Mouse (Mus musculus) common myeloid progenitor, adult 5-6 weeks (primary cell): Measurements from ENCODE around the gene Zmiz1. TPM values are rescaled to one million over a fixed set of nuclear protein-coding genes. Genes with fewer than 3 reads are reported as not detected.

Experiments
- ATAC-seq: replicated peaks from 2 replicates; pipeline ENCODE4 v1.8.0; 2016; ENCODE audit warnings: low read depth, mild to moderate bottlenecking, moderate TSS enrichment, inconsistent platforms; ENCODE audit not compliant: poor library complexity, severe bottlenecking
- total RNA-seq: library from RNA; stranded (forward); fragments of 200-1000, 187-1606 nt; gene quantifications from 2 replicates; pipeline ENCODE4 v1.2.3, GENCODE M21; 2017

Zmiz1 gene
- total RNA-seq, 1 experiment from 2014 or later = 23.1 TPM

GRCm38 (mm10) chr14:25526872-25527271 lies 67.9 kb downstream of the Zmiz1 start:
- no peak for ATAC-seq

GRCm38 (mm10) chr14:25527321-25527720 lies 68.3 kb downstream of the Zmiz1 start:
- peak; percentile 25 for ATAC-seq

- ATAC-seq = peak; percentile 77
Observed at GRCm38 (mm10) chr14:25530342-25530741, 71.4 kb downstream of the Zmiz1 start.

GRCm38 (mm10) chr14:25530815-25531214 lies 71.8 kb downstream of the Zmiz1 start:
- ATAC-seq = no peak

- ATAC-seq = no peak
Observed at GRCm38 (mm10) chr14:25533010-25533409, 74.0 kb downstream of the Zmiz1 start.

GRCm38 (mm10) chr14:25533631-25534395 lies 74.8 kb downstream of the Zmiz1 start:
- ATAC-seq = peak; percentile 50

GRCm38 (mm10) chr14:25534396-25534769 lies 75.4 kb downstream of the Zmiz1 start:
- no peak for ATAC-seq

- ATAC-seq = no peak
Observed at GRCm38 (mm10) chr14:25534918-25535582, 76.1 kb downstream of the Zmiz1 start.

GRCm38 (mm10) chr14:25535583-25535943 lies 76.6 kb downstream of the Zmiz1 start:
- no peak for ATAC-seq

- no peak for ATAC-seq
Observed at GRCm38 (mm10) chr14:25536476-25536875, 77.5 kb downstream of the Zmiz1 start.

- ATAC-seq = no peak
Observed at GRCm38 (mm10) chr14:25537351-25537750, 78.4 kb downstream of the Zmiz1 start.

GRCm38 (mm10) chr14:25538522-25538921 lies 79.5 kb downstream of the Zmiz1 start:
- no peak for ATAC-seq

- no peak for ATAC-seq
Observed at GRCm38 (mm10) chr14:25539493-25540116, 80.6 kb downstream of the Zmiz1 start.

GRCm38 (mm10) chr14:25540172-25540571 lies 81.2 kb downstream of the Zmiz1 start:
- ATAC-seq = no peak

- ATAC-seq = no peak
Observed at GRCm38 (mm10) chr14:25541213-25541612, 82.2 kb downstream of the Zmiz1 start.

- ATAC-seq = no peak
Observed at GRCm38 (mm10) chr14:25543098-25543497, 84.1 kb downstream of the Zmiz1 start.

- no peak for ATAC-seq
Observed at GRCm38 (mm10) chr14:25543927-25544326, 84.9 kb downstream of the Zmiz1 start.

GRCm38 (mm10) chr14:25546852-25547621 lies 88.1 kb downstream of the Zmiz1 start:
- 0 out of 2 replicates have a peak, but pooled peaks have one; percentile 4 for ATAC-seq

- peak; percentile 24; the same call in 1 of the 2 replicates for ATAC-seq
Observed at GRCm38 (mm10) chr14:25547882-25548281, 88.9 kb downstream of the Zmiz1 start.

- no peak for ATAC-seq
Observed at GRCm38 (mm10) chr14:25548650-25549049, 89.7 kb downstream of the Zmiz1 start.
